Mouse (Mus musculus) layer of hippocampus, adult 18-20 months (tissue): ENCODE measurements at regions not wholly inside any gene's neighbourhood (a gene's known extent, or its start where the extent isn't known, plus 50 kb on each side); places are given as distances from the start of the nearest gene placed in this dataset.

Source experiments
- DNase-seq, 2 experiments: peaks; one replicate each; pipeline ENCODE4 v3.0.0; 2022; ENCODE audit warnings: low spot score in 2 of 2

- no peak for DNase-seq
These were observed 59.2 kb upstream of the Tut7 start for GRCm38 (mm10) chr13:59881989-59882784.

- DNase-seq: no peak
These were observed 57.1 kb upstream of the Tut7 start for GRCm38 (mm10) chr13:59880055-59880454.

DNA sequence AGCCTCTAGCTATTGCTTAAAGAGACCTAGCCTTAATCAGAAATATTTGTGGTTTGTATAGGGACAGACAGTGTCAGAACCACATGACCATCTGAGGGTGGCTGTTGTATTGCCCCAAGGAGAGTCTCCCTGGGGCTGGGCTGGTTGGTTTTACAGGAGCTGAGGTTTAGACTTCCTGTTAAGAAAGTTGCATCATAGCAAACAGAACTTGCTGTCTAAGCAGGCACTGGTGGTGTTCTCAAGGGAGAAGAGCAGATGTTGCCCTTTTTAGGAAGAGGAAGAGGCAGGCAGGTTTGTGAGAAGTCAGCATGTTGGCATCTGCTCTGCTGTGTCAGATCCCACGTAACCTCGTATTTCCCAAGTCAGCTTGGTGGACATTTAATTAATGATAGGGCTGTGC lies 52.7 kb upstream of the Tut7 start:
- no peak for DNase-seq

DNA sequence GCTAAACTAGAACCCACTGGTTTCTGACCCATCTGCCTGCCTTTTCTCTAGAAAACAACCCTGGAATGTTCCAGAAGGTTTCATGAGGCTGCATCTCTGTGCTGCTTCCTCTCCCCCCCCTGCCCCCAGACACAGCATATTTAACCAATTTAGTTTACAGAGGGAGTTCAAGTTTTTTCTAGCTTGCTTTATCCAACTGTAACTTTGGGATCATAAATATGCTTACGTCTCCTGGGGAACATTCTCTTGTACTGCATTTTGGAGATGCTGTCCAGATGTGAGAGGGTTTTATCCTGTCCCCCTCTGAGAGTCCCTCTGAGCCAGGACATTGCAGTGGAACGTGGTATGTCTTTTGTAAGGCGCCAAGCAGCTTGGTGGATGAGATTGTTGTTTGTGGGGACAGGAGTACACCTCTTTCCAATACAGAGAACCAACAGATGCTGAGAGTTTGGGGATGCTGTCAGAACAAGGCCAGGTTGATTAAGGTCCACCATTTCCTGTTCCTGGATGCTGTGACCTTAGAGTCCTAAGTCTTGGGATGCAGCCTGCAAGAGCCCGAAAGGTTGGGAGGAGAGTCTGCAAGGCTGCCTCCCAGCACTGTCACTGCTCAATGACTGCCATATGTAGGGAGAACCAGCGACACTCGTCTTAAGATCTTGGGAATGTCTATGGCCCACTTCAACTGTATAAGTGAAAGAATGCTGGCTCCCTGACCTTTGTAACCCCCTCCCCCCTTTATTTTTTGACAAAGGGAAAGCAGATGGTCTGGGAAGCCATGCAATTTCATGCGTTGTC lies 51.4 kb upstream of the Tut7 start:
- DNase-seq: no peak
